Mouse (Mus musculus): Measurements from ENCODE around the gene Klhdc1. TPM values are rescaled to one million over a fixed set of nuclear protein-coding genes. Genes with fewer than 3 reads are reported as not detected.

The Klhdc1 gene
- total RNA-seq, 2 experiments from 2014 or later, result 18.8 to 20.3 TPM

Other genes with a start within 250 kb of the Klhdc1 start
- 1,000 to 10,000 TPM; 1,051 to 1,052 TPM for gene Rps29, start 82.0 kb upstream of the Klhdc1 start, total RNA-seq (2021)
- gene Lrr1, start 72.4 kb upstream of the Klhdc1 start, total RNA-seq (2021), result not detected
- gene Rpl36al, start 57.1 kb upstream of the Klhdc1 start, total RNA-seq (2021), result 100 to 1,000 TPM; 180 to 187 TPM
- 10 to 100 TPM; 26.5 to 30.4 TPM for gene Mgat2, start 57.0 kb upstream of the Klhdc1 start, total RNA-seq (2021)
- 1 to 10 TPM; 3.8 to 5.9 TPM for gene Gm49383, start 44.1 kb upstream of the Klhdc1 start, total RNA-seq (2021)
- 1 to 10 TPM; 1.2 to 1.5 TPM for gene Dnaaf2, start 42.7 kb upstream of the Klhdc1 start, total RNA-seq (2021)
- 1 to 10 TPM; 3.9 to 4.7 TPM for gene Gm49384, start 36.9 kb upstream of the Klhdc1 start, total RNA-seq (2021)
- gene Pole2, start 13.0 kb upstream of the Klhdc1 start, total RNA-seq (2021), result under 1 TPM; 0.48 to 0.76 TPM
- gene Klhdc2, start 55.5 kb downstream of the Klhdc1 start, total RNA-seq (2021), result 100 to 1,000 TPM; 131 to 141 TPM
- gene Nemf, start 116.0 kb downstream of the Klhdc1 start, total RNA-seq (2021), result 10 to 100 TPM; 46.0 to 46.6 TPM
- gene Arf6, start 131.0 kb downstream of the Klhdc1 start, total RNA-seq (2021), result 10 to 100 TPM; 52.8 to 58.2 TPM
- 1 to 10 TPM in 1 of 2 experiments, under 1 TPM in 1; 0.96 to 1.5 TPM for gene Gm9887, start 131.3 kb downstream of the Klhdc1 start, total RNA-seq (2021)

Measured in left cerebral cortex, postnatal 25 days (tissue).